Mouse (Mus musculus): Measurements from ENCODE around the gene Zfp503.

- TF ChIP-seq CTCF (IDR thresholded peaks at IDR 0.05; ENCODE audit: insufficient read depth, low read depth, low read length) (no peak), POLR2A (IDR thresholded peaks at IDR 0.05; ENCODE audit: insufficient read depth, low read depth, low read length) (no peak)
Measured at GRCm38 (mm10) chr14:22036802-22037497, 47.5 kb upstream of the Zfp503 start.

All from olfactory bulb, adult 2 months (tissue).